Mouse (Mus musculus): ENCODE data around the gene BC052040.

BC052040 gene

GRCm38 (mm10) chr2:115581241-115581988 lies at the start of gene BC052040:
TSS of gene BC052040 (plus strand) at chr2:115581716.
- peak; percentile 94 for DNase-seq (ENCODE audit: low read depth, low spot score)
- H3K36me3 ChIP-seq (ENCODE audit: control insufficient read depth, insufficient read depth, low read length, poor library complexity, severe bottlenecking) = no peaks in the 10 kb centered on the region
- H3K27me3 ChIP-seq (ENCODE audit: control insufficient read depth, insufficient read depth, low read length, poor library complexity, severe bottlenecking) = no peaks in the 10 kb centered on the region

GRCm38 (mm10) chr2:115538009-115538690 lies 43.4 kb upstream of the BC052040 start:
- Histone ChIP-seq H3K36me3 (ENCODE audit: control insufficient read depth, insufficient read depth, low read length, poor library complexity, severe bottlenecking) (no peaks in the 10 kb centered on the region), H3K27me3 (ENCODE audit: control insufficient read depth, insufficient read depth, low read length, poor library complexity, severe bottlenecking) (no peaks in the 10 kb centered on the region)
- no peak for DNase-seq (ENCODE audit: low read depth, low spot score)

- no peak for DNase-seq (ENCODE audit: low read depth, low spot score)
- no peaks in the 10 kb centered on the region for H3K36me3 ChIP-seq (ENCODE audit: control insufficient read depth, insufficient read depth, low read length, poor library complexity, severe bottlenecking)
- H3K27me3 ChIP-seq (ENCODE audit: control insufficient read depth, insufficient read depth, low read length, poor library complexity, severe bottlenecking) = no peaks in the 10 kb centered on the region
These were observed 42.7 kb upstream of the BC052040 start for GRCm38 (mm10) chr2:115538691-115539283.

- Histone ChIP-seq H3K27me3 (ENCODE audit: control insufficient read depth, insufficient read depth, low read length, poor library complexity, severe bottlenecking) (no peaks in the 10 kb centered on the region), H3K36me3 (ENCODE audit: control insufficient read depth, insufficient read depth, low read length, poor library complexity, severe bottlenecking) (no peaks in the 10 kb centered on the region)
- no peak for DNase-seq (ENCODE audit: low read depth, low spot score)
These were observed 41.8 kb upstream of the BC052040 start for GRCm38 (mm10) chr2:115539731-115540130.

- Histone ChIP-seq H3K36me3 (ENCODE audit: control insufficient read depth, insufficient read depth, low read length, poor library complexity, severe bottlenecking) (no peaks in the 10 kb centered on the region), H3K27me3 (ENCODE audit: control insufficient read depth, insufficient read depth, low read length, poor library complexity, severe bottlenecking) (no peaks in the 10 kb centered on the region)
- DNase-seq (ENCODE audit: low read depth, low spot score) = no peak
These were observed 39.0 kb upstream of the BC052040 start for GRCm38 (mm10) chr2:115542401-115543123.

GRCm38 (mm10) chr2:115543212-115543611 lies 38.3 kb upstream of the BC052040 start:
- no peak for DNase-seq (ENCODE audit: low read depth, low spot score)
- Histone ChIP-seq H3K27me3 (ENCODE audit: control insufficient read depth, insufficient read depth, low read length, poor library complexity, severe bottlenecking) (no peaks in the 10 kb centered on the region), H3K36me3 (ENCODE audit: control insufficient read depth, insufficient read depth, low read length, poor library complexity, severe bottlenecking) (no peaks in the 10 kb centered on the region)

- H3K36me3 ChIP-seq (ENCODE audit: control insufficient read depth, insufficient read depth, low read length, poor library complexity, severe bottlenecking) = no peaks in the 10 kb centered on the region
- no peak for DNase-seq (ENCODE audit: low read depth, low spot score)
- H3K27me3 ChIP-seq (ENCODE audit: control insufficient read depth, insufficient read depth, low read length, poor library complexity, severe bottlenecking) = no peaks in the 10 kb centered on the region; the same call in 1 of the 2 replicates
These were observed 29.6 kb upstream of the BC052040 start for GRCm38 (mm10) chr2:115551901-115552300.

GRCm38 (mm10) chr2:115562155-115562827 lies 19.2 kb upstream of the BC052040 start:
- Histone ChIP-seq H3K27me3 (ENCODE audit: control insufficient read depth, insufficient read depth, low read length, poor library complexity, severe bottlenecking) (no peaks in the 10 kb centered on the region), H3K36me3 (ENCODE audit: control insufficient read depth, insufficient read depth, low read length, poor library complexity, severe bottlenecking) (no peaks in the 10 kb centered on the region)
- DNase-seq (ENCODE audit: low read depth, low spot score) = no peak

- Histone ChIP-seq H3K36me3 (ENCODE audit: control insufficient read depth, insufficient read depth, low read length, poor library complexity, severe bottlenecking) (no peaks in the 10 kb centered on the region), H3K27me3 (ENCODE audit: control insufficient read depth, insufficient read depth, low read length, poor library complexity, severe bottlenecking) (no peaks in the 10 kb centered on the region)
- no peak for DNase-seq (ENCODE audit: low read depth, low spot score)
These were observed 18.0 kb upstream of the BC052040 start for GRCm38 (mm10) chr2:115563436-115564093.

- no peaks in the 10 kb centered on the region for H3K27me3 ChIP-seq (ENCODE audit: control insufficient read depth, insufficient read depth, low read length, poor library complexity, severe bottlenecking)
These were observed 9.5 kb upstream of the BC052040 start for GRCm38 (mm10) chr2:115571996-115572395.

GRCm38 (mm10) chr2:115574802-115575201 lies 6.7 kb upstream of the BC052040 start:
- Histone ChIP-seq H3K36me3 (ENCODE audit: control insufficient read depth, insufficient read depth, low read length, poor library complexity, severe bottlenecking) (no peaks in the 10 kb centered on the region), H3K27me3 (ENCODE audit: control insufficient read depth, insufficient read depth, low read length, poor library complexity, severe bottlenecking) (no peaks in the 10 kb centered on the region)
- no peak for DNase-seq (ENCODE audit: low read depth, low spot score)

More at GRCm38 (mm10) chr2:115571996-115572395, 9.5 kb upstream of the BC052040 start:
- no peaks in the 10 kb centered on the region for H3K36me3 ChIP-seq (ENCODE audit: control insufficient read depth, insufficient read depth, low read length, poor library complexity, severe bottlenecking)
- DNase-seq (ENCODE audit: low read depth, low spot score) = no peak

- Histone ChIP-seq H3K36me3 (ENCODE audit: control insufficient read depth, insufficient read depth, low read length, poor library complexity, severe bottlenecking) (no peaks in the 10 kb centered on the region), H3K27me3 (ENCODE audit: control insufficient read depth, insufficient read depth, low read length, poor library complexity, severe bottlenecking) (no peaks in the 10 kb centered on the region)
- no peak for DNase-seq (ENCODE audit: low read depth, low spot score)
These were observed 2.2 kb upstream of the BC052040 start for GRCm38 (mm10) chr2:115579171-115579900.

- Histone ChIP-seq H3K36me3 (ENCODE audit: control insufficient read depth, insufficient read depth, low read length, poor library complexity, severe bottlenecking) (no peaks in the 10 kb centered on the region), H3K27me3 (ENCODE audit: control insufficient read depth, insufficient read depth, low read length, poor library complexity, severe bottlenecking) (no peaks in the 10 kb centered on the region)
- DNase-seq (ENCODE audit: low read depth, low spot score) = no peak
These were observed 1.5 kb upstream of the BC052040 start for GRCm38 (mm10) chr2:115579976-115580375.
